Mouse (Mus musculus): ENCODE data around the gene Fam111a.

Fam111a gene

GRCm38 (mm10) chr19:12564197-12564596 is 18.7 kb downstream of the Fam111a start:
- no peak for DNase-seq (ENCODE audit: extremely low spot score)

GRCm38 (mm10) chr19:12567011-12567410 is 21.5 kb downstream of the Fam111a start:
- no peak for DNase-seq (ENCODE audit: extremely low spot score)

GRCm38 (mm10) chr19:12570866-12571265 is 25.3 kb downstream of the Fam111a start:
- DNase-seq (ENCODE audit: extremely low spot score) = no peak

- DNase-seq (ENCODE audit: extremely low spot score) = no peak
Observed at GRCm38 (mm10) chr19:12571687-12572086, 26.1 kb downstream of the Fam111a start.

GRCm38 (mm10) chr19:12572614-12573265 is 27.2 kb downstream of the Fam111a start:
- no peak for DNase-seq (ENCODE audit: extremely low spot score)

- peak; percentile 76 for DNase-seq (ENCODE audit: extremely low spot score)
Observed at GRCm38 (mm10) chr19:12573266-12574011, 27.9 kb downstream of the Fam111a start.

GRCm38 (mm10) chr19:12574012-12574407 is 28.5 kb downstream of the Fam111a start:
- DNase-seq (ENCODE audit: extremely low spot score) = no peak

GRCm38 (mm10) chr19:12575107-12575506 is 29.6 kb downstream of the Fam111a start:
- no peak for DNase-seq (ENCODE audit: extremely low spot score)

GRCm38 (mm10) chr19:12575514-12575913 is 30.0 kb downstream of the Fam111a start:
- no peak for DNase-seq (ENCODE audit: extremely low spot score)

GRCm38 (mm10) chr19:12576639-12577038 is 31.1 kb downstream of the Fam111a start:
- no peak for DNase-seq (ENCODE audit: extremely low spot score)

GRCm38 (mm10) chr19:12585310-12585709 is 39.8 kb downstream of the Fam111a start:
- DNase-seq (ENCODE audit: extremely low spot score) = no peak

- DNase-seq (ENCODE audit: extremely low spot score) = peak; percentile 62
Observed at GRCm38 (mm10) chr19:12591908-12592307, 46.4 kb downstream of the Fam111a start.

- no peak for DNase-seq (ENCODE audit: extremely low spot score)
Observed at GRCm38 (mm10) chr19:12595135-12595529, 49.6 kb downstream of the Fam111a start.

GRCm38 (mm10) chr19:12595530-12596289 is 50.2 kb downstream of the Fam111a start:
- DNase-seq (ENCODE audit: extremely low spot score) = peak; percentile 45

GRCm38 (mm10) chr19:12596290-12597072 is 50.9 kb downstream of the Fam111a start:
- DNase-seq (ENCODE audit: extremely low spot score) = peak; percentile 58

- DNase-seq (ENCODE audit: extremely low spot score) = no peak
Observed at GRCm38 (mm10) chr19:12597073-12597405, 51.5 kb downstream of the Fam111a start.

- no peak for DNase-seq (ENCODE audit: extremely low spot score)
Observed at GRCm38 (mm10) chr19:12598674-12599073, 53.1 kb downstream of the Fam111a start.

- no peak for DNase-seq (ENCODE audit: extremely low spot score)
Observed at GRCm38 (mm10) chr19:12599674-12600073, 54.1 kb downstream of the Fam111a start, which contains the start of gene Gm4952. Gene Gm4952, plus strand, starts transcription at chr19:12599974.

- no peak for DNase-seq (ENCODE audit: extremely low spot score)
Observed at GRCm38 (mm10) chr19:12600684-12601480, 55.3 kb downstream of the Fam111a start.

- DNase-seq (ENCODE audit: extremely low spot score) = no peak
Observed at GRCm38 (mm10) chr19:12608336-12608735, 62.8 kb downstream of the Fam111a start.

GRCm38 (mm10) chr19:12613646-12614045 is 68.1 kb downstream of the Fam111a start:
- DNase-seq (ENCODE audit: extremely low spot score) = no peak

All from embryo, embryonic 9.5 days (tissue).